Mouse (Mus musculus) neutrophil, adult 83 days (primary cell): ENCODE results near the gene Elf1. TPM values are rescaled to one million over a fixed set of nuclear protein-coding genes. Genes with fewer than 3 reads are reported as not detected.

ENCODE experiments used
- total RNA-seq, 2 experiments: library from RNA; stranded (reverse); gene quantifications; one replicate each; pipeline ENCODE4 v1.2.4; 2023

Gene Elf1
- total RNA-seq, result 10 to 100 TPM; 50.7 to 54.5 TPM

DNA sequence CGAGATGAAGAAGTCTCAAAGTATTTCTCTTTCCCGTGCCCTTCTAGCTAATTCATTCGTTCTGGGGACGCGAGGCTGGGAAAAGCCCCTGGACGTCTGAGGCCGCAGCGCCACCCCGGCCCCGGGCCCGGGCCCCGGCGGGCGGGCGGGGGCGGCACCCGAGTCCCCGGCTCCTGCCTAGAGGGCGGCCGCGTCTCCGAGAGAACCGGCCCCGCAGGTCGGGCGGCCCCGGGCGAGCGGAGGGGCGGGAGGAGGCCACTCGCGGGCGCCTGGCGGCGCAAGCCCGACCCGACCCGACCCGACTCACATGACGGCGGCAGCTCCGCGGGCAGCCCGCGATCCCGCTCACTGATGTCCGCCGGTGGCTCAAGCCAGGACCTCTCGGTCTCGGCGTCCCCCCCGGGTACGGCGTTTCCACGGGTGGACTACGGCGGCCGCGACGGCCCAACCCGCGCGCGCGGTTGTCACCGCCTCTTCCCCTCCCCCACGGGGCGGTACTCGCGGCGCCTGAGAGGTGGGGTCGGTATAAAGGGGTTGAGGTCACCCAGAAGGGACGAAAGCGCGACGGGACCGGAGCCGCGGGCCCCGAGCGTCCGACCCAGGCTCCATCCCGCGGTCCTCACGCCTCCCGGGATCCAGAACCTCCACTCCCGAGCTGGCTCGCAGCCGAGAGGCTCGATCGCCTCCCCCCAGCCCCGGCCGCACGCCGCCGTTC, at the start of gene Elf1:
TSS of gene Elf1 (plus strand) at position 571 of the 715 bp plus-strand sequence.

DNA sequence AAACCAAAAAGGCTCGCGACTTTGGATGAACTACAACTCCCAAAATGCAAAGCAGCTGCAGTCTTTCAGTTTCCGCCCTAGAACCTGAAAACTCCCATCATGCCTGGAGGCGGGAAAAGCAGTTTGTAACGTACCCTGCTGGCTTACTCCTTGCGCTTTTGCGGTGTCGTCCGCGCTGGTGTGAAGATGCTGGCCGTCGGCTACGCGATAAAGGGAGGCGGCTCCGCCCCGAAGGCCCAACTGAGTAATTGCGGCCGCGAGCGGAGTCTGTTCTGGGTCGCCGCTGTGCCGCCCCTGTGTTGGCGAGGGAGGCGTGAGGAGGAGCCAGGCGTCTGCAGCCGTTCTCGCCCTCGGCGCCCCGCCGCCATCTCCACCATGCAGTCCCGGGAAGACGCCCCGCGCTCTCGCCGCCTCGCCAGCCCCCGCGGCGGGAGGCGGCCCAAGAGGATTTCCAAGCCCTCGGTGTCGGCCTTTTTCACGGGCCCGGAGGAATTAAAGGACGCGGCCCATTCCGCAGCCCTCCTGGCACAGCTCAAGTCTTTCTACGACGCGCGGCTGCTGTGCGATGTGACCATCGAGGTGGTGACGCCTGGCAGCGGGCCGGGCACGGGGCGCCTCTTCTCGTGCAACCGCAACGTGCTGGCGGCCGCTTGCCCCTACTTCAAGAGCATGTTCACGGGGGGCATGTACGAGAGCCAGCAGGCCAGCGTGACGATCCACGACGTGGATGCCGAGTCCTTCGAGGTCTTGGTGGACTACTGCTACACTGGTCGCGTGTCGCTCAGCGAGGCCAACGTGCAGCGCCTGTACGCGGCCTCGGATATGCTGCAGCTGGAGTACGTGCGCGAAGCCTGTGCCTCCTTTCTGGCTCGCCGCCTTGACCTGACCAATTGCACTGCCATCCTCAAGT, 29.1 kb upstream of the Elf1 start, which contains the start of gene Kbtbd6:
TSS of gene Kbtbd6 (plus strand) at position 155 of the 910 bp plus-strand sequence.

DNA sequence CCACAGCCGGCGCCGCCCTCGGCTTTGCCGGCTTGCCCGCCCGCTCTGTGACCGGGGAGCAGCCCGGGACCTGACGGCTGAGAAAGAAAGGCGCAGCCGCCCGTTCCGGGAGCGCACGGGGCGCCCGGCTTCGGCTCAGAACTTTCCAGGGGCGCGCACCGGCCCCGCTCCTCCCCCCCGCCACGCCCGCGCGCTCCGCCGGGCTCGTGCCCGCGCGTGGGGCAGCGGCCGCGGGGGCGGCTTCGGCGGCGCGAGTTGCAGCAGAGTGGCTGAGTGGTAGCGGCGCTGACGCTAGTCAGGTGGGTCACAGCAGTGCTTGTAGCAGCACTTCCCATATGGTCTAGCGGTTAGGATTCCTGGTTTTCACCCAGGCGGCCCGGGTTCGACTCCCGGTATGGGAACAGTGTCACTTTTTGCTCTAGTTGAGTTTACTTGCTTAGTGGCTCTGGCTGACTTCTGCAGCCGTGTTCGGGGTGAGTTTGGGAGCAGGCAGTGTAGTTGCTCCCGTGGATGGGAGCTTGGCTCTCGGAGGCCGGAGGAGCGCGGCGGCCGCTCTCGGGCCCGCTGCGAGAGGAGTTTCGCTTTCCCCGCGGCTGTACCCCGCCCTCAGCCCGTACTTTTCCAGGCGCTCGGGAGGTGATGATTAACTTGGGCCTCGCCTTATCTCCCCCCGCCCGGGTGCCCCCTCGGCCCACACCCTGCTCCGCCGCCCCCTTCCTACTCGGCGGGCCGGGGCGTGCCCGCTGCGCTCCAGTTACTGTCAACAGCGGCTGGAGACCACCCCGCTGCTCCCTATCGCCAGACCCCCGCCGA, 551 bp downstream of the Elf1 start, which contains the start of gene Wbp4:
TSS of gene Wbp4 (minus strand) at position 182 of the 813 bp plus-strand sequence.

DNA sequence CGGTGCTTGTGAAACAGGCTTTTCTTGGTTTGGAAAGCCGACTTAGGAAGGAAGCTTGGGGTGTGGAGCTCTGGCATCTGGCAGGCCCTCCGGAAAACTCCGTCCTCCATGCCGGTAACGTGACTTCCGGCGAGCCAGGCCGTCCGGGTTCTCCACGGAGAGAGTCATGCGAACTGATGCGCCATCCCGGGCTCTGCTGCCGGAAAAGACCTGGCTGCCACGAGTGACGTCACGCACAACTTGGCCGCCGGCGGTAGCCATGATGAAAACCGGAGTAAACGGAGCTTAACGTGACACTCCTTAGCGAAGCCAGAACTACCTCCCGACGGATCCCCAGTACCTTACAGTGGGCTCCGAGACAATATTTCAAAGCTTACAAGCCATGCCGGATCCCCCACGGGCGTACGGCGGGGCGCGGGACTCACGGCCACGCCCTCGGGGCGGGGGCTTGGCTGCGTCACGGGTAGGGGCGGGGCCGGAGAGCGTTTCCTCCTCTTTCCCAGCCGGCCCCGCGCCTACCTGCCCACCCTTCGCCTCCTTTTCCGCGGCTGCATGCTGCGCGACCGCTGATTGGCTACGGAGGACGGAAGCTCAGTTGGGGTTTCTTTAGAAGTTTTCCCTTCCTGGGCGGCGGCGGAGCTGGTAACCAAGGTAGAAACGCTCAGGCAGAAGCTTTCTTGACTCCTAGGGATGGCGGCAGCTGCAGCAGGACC, 106.3 kb downstream of the Elf1 start, which contains the start of gene Sugt1:
TSS of gene Sugt1 (plus strand) at position 553 of the 713 bp plus-strand sequence.

Other genes starting within 250 kb of the Elf1 start
- gene Zfp957, start 233.8 kb upstream of the Elf1 start, total RNA-seq, result not detected
- 10 to 100 TPM; 57.6 to 76.2 TPM for gene Rgcc, start 179.5 kb upstream of the Elf1 start, total RNA-seq
- 10 to 100 TPM; 37.1 to 37.9 TPM for gene Naa16, start 90.4 kb upstream of the Elf1 start, total RNA-seq
- gene Mtrf1, start 83.4 kb upstream of the Elf1 start, total RNA-seq, result 1 to 10 TPM; 1.4 to 1.6 TPM
- 10 to 100 TPM; 29.8 to 31.9 TPM for gene Kbtbd7, start 54.7 kb upstream of the Elf1 start, total RNA-seq
- gene Kbtbd6, start 29.4 kb upstream of the Elf1 start, total RNA-seq, result 1 to 10 TPM; 4.2 to 4.7 TPM
- gene Wbp4, start 326 bp downstream of the Elf1 start, total RNA-seq, result 10 to 100 TPM; 20.4 to 24.1 TPM
- gene Sugt1, start 106.5 kb downstream of the Elf1 start, total RNA-seq, result 10 to 100 TPM; 58.4 to 58.6 TPM
- under 1 TPM in 1 of 2 experiments, not detected in 1; 0.68 TPM for gene Cnmd, start 181.0 kb downstream of the Elf1 start, total RNA-seq